Mouse (Mus musculus): ENCODE measurements around the gene Trip6.

The Trip6 gene

DNA sequence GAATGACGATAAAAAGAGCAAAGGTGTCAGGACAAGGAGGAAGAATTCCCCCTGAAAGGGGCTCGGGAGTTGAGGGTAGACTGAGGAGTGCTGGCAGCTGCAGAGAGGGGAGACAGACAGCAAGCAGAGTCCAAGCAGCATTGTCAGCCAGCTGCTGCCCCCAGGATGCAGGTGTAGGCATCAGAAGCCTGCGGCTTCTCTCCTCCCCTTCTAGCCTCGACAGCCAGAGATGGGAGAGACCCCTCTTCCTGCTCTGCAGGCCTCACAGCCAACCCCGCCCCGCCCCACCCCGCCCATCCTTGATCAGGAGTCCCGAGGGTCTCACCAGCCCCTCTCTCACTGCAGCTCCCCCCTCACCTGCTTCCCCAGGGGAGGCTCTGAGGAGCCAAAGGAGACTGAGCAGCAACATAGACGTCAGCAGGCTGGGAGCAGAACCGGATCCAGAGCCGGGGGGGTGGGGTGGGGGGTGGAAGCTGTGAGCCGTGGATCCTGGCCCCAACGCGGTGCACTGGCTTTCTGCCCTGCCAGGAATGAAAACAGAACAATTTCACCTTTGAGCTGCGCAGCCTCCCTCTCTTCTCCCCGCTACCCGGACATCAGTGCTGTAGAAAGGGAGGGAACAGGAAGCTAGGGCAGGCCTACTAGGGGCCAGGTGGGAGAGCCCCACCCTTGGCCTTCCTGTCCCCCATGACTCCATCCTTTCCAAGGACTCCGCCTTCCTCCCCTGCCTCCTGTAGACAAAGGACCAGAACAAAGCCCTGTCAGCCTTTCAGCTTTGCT, 45.9 kb downstream of the Trip6 start:
- DNase-seq (ENCODE audit: low read depth, low spot score), result no peak

DNA sequence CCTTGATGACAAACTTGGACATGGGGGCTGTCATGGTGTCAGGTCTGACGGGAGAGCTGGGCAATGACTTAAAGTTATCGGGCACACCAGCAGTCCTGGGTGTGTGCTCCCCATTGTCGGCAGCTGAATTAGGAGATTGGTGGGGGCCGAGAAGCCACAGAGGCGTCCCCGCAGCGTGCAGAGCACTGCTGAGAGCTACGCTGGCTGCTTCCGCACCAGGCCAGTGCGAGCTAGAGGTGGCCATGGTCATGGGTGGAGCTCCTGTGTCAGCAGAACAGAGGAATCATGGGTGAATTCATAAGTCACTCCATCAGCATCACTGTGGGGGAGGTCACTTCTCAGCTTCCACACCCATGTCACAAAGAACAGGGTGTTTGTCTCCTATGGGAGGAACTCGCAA, 49.4 kb downstream of the Trip6 start:
- no peak for DNase-seq (ENCODE audit: low read depth, low spot score)

DNA sequence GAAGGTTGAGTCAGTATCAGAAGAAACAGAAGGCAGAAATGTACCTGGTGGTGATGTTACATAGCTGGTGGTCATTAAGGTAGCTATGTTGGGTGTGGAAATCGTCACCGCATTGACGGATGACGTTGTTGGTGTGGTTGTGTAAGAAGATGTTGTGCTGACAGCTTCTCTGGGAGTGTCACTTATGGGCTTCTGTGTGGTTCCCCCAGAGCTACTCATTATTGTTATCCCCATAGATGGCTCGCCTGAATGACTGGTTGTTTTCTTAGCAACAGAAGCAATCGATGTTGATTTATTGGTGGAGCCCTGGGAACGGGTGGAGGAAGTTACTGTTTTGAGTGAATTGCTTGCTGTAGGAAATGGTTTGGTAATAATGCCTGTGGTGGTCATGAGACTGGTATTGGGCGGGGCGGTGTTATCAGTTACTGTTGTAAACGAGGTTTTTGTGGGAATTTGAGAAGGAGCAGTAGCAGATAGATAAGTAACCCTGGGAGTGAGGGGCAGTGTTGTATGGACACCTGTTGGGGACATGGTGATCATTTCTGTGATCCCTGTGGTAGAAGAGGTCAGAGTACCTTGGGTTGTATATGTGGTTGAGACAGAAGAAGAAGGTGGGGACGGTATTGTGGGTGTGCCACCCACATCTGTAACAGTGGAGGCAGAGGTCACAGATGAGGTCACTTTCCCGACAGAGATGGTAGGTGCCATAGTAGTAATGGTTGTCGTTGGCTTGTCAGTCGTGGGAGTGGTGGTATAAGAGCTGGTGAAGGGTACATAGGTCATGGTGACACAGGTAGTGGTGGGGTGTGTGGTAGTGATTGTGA, 50.1 kb downstream of the Trip6 start:
- DNase-seq (ENCODE audit: low read depth, low spot score), result no peak

Measured in brain, embryonic 18.5 days (tissue).